Mouse (Mus musculus): ENCODE results near the gene Cd84. TPM values are rescaled to one million over a fixed set of nuclear protein-coding genes. Genes with fewer than 3 reads are reported as not detected.

Gene Cd84
- polyA plus RNA-seq, 1 experiment from 2014 or later, result 0.86 TPM

- no peaks in the 10 kb centered on the region for H3K27me3 ChIP-seq (ENCODE audit: control insufficient read depth, insufficient read depth, low read length)
- no peaks in the 10 kb centered on the region for H3K36me3 ChIP-seq (ENCODE audit: control insufficient read depth, insufficient read depth, low read length)
- no peak overlapping the region for H3K27ac ChIP-seq (ENCODE audit: low read depth, low read length)
- H3K4me3 ChIP-seq (ENCODE audit: low read depth, low read length), result no peak overlapping the region
- H3K4me2 ChIP-seq, result no peak overlapping the region
- no peak overlapping the region for H3K9ac ChIP-seq (ENCODE audit: low read depth, low read length)
- ATAC-seq (replicated peaks; ENCODE audit: insufficient number of reproducible peaks, low FRiP score, low TSS enrichment), result no peak
- H3K9me3 ChIP-seq (replicated peaks; ENCODE audit: control insufficient read depth, low read length), result no peaks in the 10 kb centered on the region
- no peaks in the 10 kb centered on the region for H3K4me1 ChIP-seq (ENCODE audit: control insufficient read depth, insufficient read depth, low read length)
- WGBS (ENCODE audit: insufficient replicate concordance), result 48% methylated on average over 4 of the region's 4 CpGs
Observed at GRCm38 (mm10) chr1:171825462-171825861, 14.0 kb upstream of the Cd84 start.

DNA sequence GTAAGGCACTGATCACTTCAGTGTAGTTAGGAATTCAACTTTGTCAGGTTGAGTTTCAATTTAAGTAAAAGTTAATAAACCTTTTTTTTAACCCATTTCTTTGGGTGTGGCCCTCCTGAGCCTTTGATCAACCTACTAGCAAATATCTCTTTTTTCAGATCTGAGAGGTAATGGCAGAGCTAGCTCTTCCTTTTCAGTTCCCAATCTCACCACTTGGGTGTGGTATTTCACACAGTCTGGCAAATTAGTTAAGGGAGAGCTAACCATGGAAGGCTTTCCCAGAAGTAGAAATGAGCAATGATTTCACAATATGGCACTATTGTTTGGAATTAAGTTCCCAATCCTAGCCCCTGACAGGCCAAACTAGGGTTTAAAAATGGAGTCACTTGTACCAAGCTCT is 13.3 kb upstream of the Cd84 start:
- H3K9me3 ChIP-seq (replicated peaks; ENCODE audit: control insufficient read depth, low read length), result no peaks in the 10 kb centered on the region
- H3K4me2 ChIP-seq, result no peak overlapping the region
- H3K4me3 ChIP-seq (ENCODE audit: low read depth, low read length), result no peak overlapping the region
- no peaks in the 10 kb centered on the region for H3K27me3 ChIP-seq (ENCODE audit: control insufficient read depth, insufficient read depth, low read length)
- H3K36me3 ChIP-seq (ENCODE audit: control insufficient read depth, insufficient read depth, low read length), result no peaks in the 10 kb centered on the region
- no peak overlapping the region for H3K27ac ChIP-seq (ENCODE audit: low read depth, low read length)
- no peak for ATAC-seq (replicated peaks; ENCODE audit: insufficient number of reproducible peaks, low FRiP score, low TSS enrichment)
- no peak overlapping the region for H3K9ac ChIP-seq (ENCODE audit: low read depth, low read length)
- H3K4me1 ChIP-seq (ENCODE audit: control insufficient read depth, insufficient read depth, low read length), result no peaks in the 10 kb centered on the region

DNA sequence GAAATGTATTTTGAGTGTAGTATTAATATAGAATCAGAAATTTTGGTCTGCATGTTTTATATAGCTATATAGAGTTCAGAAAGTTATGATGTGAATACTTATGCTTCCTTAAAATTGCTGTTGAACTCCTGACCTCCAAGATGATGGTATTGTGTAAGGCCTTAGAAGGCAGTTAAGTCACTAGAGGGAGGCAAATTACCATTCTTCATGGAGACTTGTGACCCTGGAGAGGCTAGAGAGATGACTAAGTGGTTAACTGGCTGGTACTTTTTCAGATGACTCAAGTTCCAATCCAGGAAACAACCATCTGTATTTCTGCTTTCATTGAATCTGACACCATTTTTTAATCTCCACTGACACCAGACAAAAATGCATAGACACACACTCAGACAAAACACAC is 11.8 kb upstream of the Cd84 start:
- H3K9ac ChIP-seq (ENCODE audit: low read depth, low read length), result no peak overlapping the region
- H3K4me2 ChIP-seq, result no peak overlapping the region
- no peaks in the 10 kb centered on the region for H3K9me3 ChIP-seq (replicated peaks; ENCODE audit: control insufficient read depth, low read length)
- H3K4me3 ChIP-seq (ENCODE audit: low read depth, low read length), result no peak overlapping the region
- no peaks in the 10 kb centered on the region for H3K4me1 ChIP-seq (ENCODE audit: control insufficient read depth, insufficient read depth, low read length)
- no peaks in the 10 kb centered on the region for H3K36me3 ChIP-seq (ENCODE audit: control insufficient read depth, insufficient read depth, low read length)
- H3K27me3 ChIP-seq (ENCODE audit: control insufficient read depth, insufficient read depth, low read length), result no peaks in the 10 kb centered on the region
- no peak overlapping the region for H3K27ac ChIP-seq (ENCODE audit: low read depth, low read length)
- ATAC-seq (replicated peaks; ENCODE audit: insufficient number of reproducible peaks, low FRiP score, low TSS enrichment), result no peak

GRCm38 (mm10) chr1:171840450-171841023 is 1.0 kb downstream of the Cd84 start:
- Histone ChIP-seq H3K4me3 (ENCODE audit: low read depth, low read length) (no peak overlapping the region), H3K36me3 (ENCODE audit: control insufficient read depth, insufficient read depth, low read length) (no peaks in the 10 kb centered on the region), H3K27ac (ENCODE audit: low read depth, low read length) (no peak overlapping the region), H3K4me2 (no peak overlapping the region), H3K27me3 (ENCODE audit: control insufficient read depth, insufficient read depth, low read length) (no peaks in the 10 kb centered on the region), H3K9ac (ENCODE audit: low read depth, low read length) (no peak overlapping the region), H3K9me3 (replicated peaks; ENCODE audit: control insufficient read depth, low read length) (no peaks in the 10 kb centered on the region), H3K4me1 (ENCODE audit: control insufficient read depth, insufficient read depth, low read length) (no peaks in the 10 kb centered on the region)
- no peak for ATAC-seq (replicated peaks; ENCODE audit: insufficient number of reproducible peaks, low FRiP score, low TSS enrichment)
- WGBS (ENCODE audit: insufficient replicate concordance), result 64% methylated on average over 4 of the region's 4 CpGs

DNA sequence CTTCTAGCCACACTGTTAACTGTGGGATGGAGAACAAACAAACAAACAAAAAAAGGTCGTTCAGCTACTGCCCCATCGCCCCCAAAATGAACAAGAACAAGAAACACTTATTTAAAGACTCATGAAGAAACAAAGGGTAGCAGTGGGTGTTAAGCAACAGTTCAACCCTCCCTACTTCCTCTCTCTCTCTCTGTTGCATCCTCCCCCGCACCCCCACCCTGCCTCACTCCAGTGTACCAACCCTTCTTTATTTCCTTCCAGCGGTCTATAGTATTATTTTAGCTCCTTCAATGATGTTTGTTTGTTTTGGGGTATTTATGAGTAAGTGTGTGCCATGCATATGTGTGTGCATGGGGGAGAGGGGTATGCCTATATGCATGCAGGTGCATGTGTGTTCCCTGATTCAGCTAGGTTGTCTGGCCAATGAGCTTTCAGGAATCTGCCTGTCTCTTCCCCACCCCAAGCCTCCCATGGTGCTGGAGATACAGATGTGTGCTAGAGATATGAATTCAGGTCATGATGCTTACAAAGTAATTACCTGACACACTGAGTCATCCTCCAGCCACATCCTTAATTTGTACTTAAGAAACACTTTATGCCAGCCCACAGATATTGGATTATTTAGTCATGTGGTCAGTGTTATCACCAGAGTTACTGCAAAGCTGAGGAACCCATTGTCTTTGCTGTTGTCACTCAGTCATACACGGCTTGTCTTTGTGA is 5.7 kb downstream of the Cd84 start:
- Histone ChIP-seq H3K4me2 (no peak overlapping the region), H3K4me1 (ENCODE audit: control insufficient read depth, insufficient read depth, low read length) (no peaks in the 10 kb centered on the region), H3K36me3 (ENCODE audit: control insufficient read depth, insufficient read depth, low read length) (no peaks in the 10 kb centered on the region), H3K9me3 (replicated peaks; ENCODE audit: control insufficient read depth, low read length) (no peaks in the 10 kb centered on the region), H3K27me3 (ENCODE audit: control insufficient read depth, insufficient read depth, low read length) (no peaks in the 10 kb centered on the region), H3K27ac (ENCODE audit: low read depth, low read length) (no peak overlapping the region), H3K4me3 (ENCODE audit: low read depth, low read length) (no peak overlapping the region), H3K9ac (ENCODE audit: low read depth, low read length) (no peak overlapping the region)
- 65% methylated on average over 5 of the region's 5 CpGs for WGBS (ENCODE audit: insufficient replicate concordance)
- ATAC-seq (replicated peaks; ENCODE audit: insufficient number of reproducible peaks, low FRiP score, low TSS enrichment), result no peak

GRCm38 (mm10) chr1:171848201-171848600 is 8.7 kb downstream of the Cd84 start:
- no peaks in the 10 kb centered on the region for H3K4me1 ChIP-seq (ENCODE audit: control insufficient read depth, insufficient read depth, low read length)
- no peak overlapping the region for H3K4me2 ChIP-seq
- no peak for ATAC-seq (replicated peaks; ENCODE audit: insufficient number of reproducible peaks, low FRiP score, low TSS enrichment)
- no peaks in the 10 kb centered on the region for H3K27me3 ChIP-seq (ENCODE audit: control insufficient read depth, insufficient read depth, low read length)
- H3K36me3 ChIP-seq (ENCODE audit: control insufficient read depth, insufficient read depth, low read length), result no peaks in the 10 kb centered on the region
- H3K27ac ChIP-seq (ENCODE audit: low read depth, low read length), result no peak overlapping the region
- no peak overlapping the region for H3K4me3 ChIP-seq (ENCODE audit: low read depth, low read length)
- H3K9me3 ChIP-seq (replicated peaks; ENCODE audit: control insufficient read depth, low read length), result no peaks in the 10 kb centered on the region
- H3K9ac ChIP-seq (ENCODE audit: low read depth, low read length), result no peak overlapping the region

DNA sequence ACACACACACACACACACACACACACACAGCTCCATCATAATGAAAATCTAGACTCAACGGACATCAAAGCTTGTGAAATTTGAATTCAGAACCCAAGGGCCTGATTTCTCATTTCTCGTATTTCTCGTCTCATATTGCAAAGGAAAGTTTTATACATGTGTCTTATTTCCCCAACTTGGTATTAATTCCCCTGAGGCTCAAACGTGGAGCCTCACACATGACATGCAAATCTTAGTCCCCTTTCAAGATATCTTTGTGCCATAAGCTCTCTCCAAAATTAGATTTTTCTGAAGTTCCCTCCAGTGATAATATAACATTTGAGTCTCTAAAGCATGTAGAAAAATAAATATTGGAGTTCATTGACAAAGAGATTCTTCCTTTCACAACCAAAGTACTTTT is 9.3 kb downstream of the Cd84 start:
- Histone ChIP-seq H3K9me3 (replicated peaks; ENCODE audit: control insufficient read depth, low read length) (no peaks in the 10 kb centered on the region), H3K27me3 (ENCODE audit: control insufficient read depth, insufficient read depth, low read length) (no peaks in the 10 kb centered on the region), H3K9ac (ENCODE audit: low read depth, low read length) (no peak overlapping the region), H3K27ac (ENCODE audit: low read depth, low read length) (no peak overlapping the region), H3K4me3 (ENCODE audit: low read depth, low read length) (no peak overlapping the region), H3K36me3 (ENCODE audit: control insufficient read depth, insufficient read depth, low read length) (no peaks in the 10 kb centered on the region), H3K4me2 (no peak overlapping the region), H3K4me1 (ENCODE audit: control insufficient read depth, insufficient read depth, low read length) (no peaks in the 10 kb centered on the region)
- WGBS (ENCODE audit: insufficient replicate concordance), result 76% methylated on average over 4 of the region's 4 CpGs
- ATAC-seq (replicated peaks; ENCODE audit: insufficient number of reproducible peaks, low FRiP score, low TSS enrichment), result no peak

DNA sequence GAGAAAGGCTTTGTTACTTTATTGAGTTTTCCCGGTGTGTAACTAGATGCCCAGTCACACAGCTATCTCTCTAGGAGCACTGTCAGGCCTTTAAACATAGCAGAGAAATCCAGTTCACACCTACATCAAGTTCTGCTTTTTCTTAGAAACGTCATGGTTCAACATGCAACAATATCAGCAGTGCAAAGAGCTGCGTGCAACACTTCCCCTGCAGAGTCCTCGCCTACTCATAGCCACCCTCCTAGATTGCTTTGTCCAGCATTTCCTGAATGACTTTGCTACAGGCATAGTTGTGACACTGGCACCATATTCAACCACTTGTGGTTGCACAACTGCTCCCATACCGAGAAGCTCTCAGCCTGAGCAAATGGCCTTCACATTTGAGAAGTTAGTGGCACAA is 10.0 kb downstream of the Cd84 start:
- 75% methylated on average over 5 of the region's 5 CpGs for WGBS (ENCODE audit: insufficient replicate concordance)
- Histone ChIP-seq H3K4me3 (ENCODE audit: low read depth, low read length) (no peak overlapping the region), H3K4me2 (no peak overlapping the region), H3K27ac (ENCODE audit: low read depth, low read length) (no peak overlapping the region), H3K9ac (ENCODE audit: low read depth, low read length) (no peak overlapping the region), H3K9me3 (replicated peaks; ENCODE audit: control insufficient read depth, low read length) (no peaks in the 10 kb centered on the region), H3K36me3 (ENCODE audit: control insufficient read depth, insufficient read depth, low read length) (no peaks in the 10 kb centered on the region), H3K4me1 (ENCODE audit: control insufficient read depth, insufficient read depth, low read length) (no peaks in the 10 kb centered on the region), H3K27me3 (ENCODE audit: control insufficient read depth, insufficient read depth, low read length) (no peaks in the 10 kb centered on the region)
- no peak for ATAC-seq (replicated peaks; ENCODE audit: insufficient number of reproducible peaks, low FRiP score, low TSS enrichment)

- WGBS (ENCODE audit: insufficient replicate concordance), result 65% methylated on average over 4 of the region's 4 CpGs
Observed at GRCm38 (mm10) chr1:171865467-171865866, 26.0 kb downstream of the Cd84 start.

More at GRCm38 (mm10) chr1:171865467-171865866, 26.0 kb downstream of the Cd84 start:
- Histone ChIP-seq H3K9ac (ENCODE audit: low read depth, low read length) (no peak overlapping the region), H3K27me3 (ENCODE audit: control insufficient read depth, insufficient read depth, low read length) (no peaks in the 10 kb centered on the region), H3K27ac (ENCODE audit: low read depth, low read length) (no peak overlapping the region), H3K4me3 (ENCODE audit: low read depth, low read length) (no peak overlapping the region), H3K4me2 (no peak overlapping the region), H3K4me1 (ENCODE audit: control insufficient read depth, insufficient read depth, low read length) (no peaks in the 10 kb centered on the region), H3K36me3 (ENCODE audit: control insufficient read depth, insufficient read depth, low read length) (no peaks in the 10 kb centered on the region), H3K9me3 (replicated peaks; ENCODE audit: control insufficient read depth, low read length) (no peaks in the 10 kb centered on the region)
- ATAC-seq (replicated peaks; ENCODE audit: insufficient number of reproducible peaks, low FRiP score, low TSS enrichment), result no peak
